Mouse (Mus musculus): ENCODE results near the gene Tpi1.
A peak's percentile ranks its signal among the peaks of the same experiment; 100 is the strongest.
"Not testable (repeated sequence)": the region's sequence is repeated elsewhere in the genome, so short reads cannot be mapped to it uniquely, and the experiment has no call there.

Tpi1 gene

DNA sequence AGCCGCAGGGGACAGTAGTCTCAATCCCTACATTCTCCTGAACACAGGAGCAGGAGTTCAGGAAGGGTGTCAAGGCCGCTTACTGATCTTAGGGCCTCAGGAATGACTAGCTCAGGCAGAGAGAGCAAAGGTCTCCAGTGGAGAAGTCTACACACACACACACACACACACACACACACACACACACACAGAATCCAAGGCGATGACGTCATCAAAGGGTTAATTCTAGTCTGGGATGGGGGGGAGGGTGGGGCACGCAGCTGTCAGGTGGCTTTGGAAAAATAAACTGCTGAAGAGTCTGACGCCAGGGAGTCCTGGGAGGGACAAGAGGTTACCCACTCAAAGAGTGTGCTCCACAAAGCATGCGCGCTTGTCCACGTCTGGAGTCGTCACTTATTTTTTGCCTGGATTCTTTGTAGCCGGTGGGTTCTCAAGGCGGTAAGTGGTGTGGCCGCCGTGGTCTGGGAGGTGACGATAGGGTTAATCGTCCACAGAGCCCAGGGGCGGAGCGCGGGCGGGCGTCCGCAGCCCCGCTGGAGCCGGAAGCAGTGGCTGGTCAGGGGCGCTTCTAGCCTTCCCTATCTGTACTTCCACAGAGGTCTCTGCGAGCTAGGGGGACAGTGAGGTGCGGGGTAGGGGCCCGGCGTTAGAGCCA is 5.6 kb downstream of the Tpi1 start, which contains the start of gene Spsb2:
Gene Spsb2, plus strand, starts transcription at position 304 of the 655 bp plus-strand sequence.
- peak; percentile 60 to 63 for DNase-seq

DNA sequence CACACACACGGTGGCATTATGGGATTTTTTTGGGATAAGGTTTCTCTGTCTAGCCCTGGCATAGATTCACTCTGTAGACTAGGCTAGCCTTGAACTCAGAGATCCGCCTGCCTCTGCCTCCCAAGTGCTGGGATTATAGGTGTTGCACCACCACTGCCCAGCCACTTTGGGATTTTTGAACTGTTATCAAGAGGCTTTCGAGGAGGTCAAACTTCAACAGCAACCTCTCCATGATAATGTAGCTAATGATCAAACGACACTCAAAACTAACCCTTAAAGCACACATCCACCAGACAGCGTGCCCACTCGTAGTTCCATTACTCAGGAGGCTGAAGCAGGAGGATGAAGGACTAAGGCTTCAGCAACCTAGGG is 6.1 kb downstream of the Tpi1 start:
- peak in 1 of 2 experiments; percentile 24 for DNase-seq

DNA sequence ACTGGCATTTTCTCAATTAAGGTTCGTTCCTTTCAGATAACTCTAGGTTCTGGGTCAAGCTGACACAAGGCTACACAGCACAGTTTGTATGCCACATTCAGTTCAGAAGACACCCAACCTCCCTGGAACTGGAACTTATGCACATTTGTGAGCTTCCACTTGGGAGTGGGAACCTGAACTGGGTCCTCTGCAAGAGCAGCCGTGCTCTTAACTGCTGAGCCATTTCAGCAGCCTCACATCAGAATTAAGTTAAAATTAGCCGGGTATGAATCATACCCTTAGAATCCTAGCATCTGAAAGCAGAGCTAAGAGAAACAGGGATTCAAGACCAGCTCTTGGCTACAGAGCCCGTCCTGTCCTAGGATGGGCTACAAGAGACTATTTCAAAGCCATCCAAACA is 6.7 kb downstream of the Tpi1 start:
- no peak for DNase-seq

DNA sequence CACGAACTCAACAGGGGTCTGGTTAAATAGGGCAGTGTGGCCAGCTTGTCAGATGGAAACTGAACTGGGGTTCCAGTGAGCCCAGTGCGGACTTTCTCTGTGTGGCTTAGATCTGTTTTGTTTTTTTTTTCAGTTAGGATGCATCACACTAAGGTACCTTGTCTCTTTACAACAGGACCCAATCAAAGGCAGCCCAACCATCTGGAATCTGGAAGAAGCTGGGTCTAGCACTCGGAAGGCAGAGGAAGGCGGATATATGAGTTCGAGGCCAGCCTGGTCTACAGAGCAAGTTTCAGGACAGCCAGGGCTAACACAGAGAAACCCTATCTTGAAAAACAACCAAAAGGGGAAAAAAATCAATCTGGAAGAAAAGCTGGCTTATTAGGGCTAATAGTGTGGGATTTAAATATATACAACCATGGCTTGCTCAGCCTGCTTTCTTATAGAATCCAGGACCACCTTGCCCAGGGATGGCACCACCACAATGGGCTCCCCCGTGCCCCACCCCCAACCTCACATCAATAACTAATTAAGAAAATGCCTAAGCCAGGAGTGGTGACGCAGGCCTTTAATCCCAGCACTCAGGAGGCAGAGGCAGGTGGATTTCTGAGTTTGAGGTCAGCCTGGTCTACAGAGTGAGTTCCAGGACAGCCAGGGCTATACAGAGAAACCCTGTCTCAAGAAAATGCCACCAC is 7.5 kb downstream of the Tpi1 start:
- DNase-seq: no peak

DNA sequence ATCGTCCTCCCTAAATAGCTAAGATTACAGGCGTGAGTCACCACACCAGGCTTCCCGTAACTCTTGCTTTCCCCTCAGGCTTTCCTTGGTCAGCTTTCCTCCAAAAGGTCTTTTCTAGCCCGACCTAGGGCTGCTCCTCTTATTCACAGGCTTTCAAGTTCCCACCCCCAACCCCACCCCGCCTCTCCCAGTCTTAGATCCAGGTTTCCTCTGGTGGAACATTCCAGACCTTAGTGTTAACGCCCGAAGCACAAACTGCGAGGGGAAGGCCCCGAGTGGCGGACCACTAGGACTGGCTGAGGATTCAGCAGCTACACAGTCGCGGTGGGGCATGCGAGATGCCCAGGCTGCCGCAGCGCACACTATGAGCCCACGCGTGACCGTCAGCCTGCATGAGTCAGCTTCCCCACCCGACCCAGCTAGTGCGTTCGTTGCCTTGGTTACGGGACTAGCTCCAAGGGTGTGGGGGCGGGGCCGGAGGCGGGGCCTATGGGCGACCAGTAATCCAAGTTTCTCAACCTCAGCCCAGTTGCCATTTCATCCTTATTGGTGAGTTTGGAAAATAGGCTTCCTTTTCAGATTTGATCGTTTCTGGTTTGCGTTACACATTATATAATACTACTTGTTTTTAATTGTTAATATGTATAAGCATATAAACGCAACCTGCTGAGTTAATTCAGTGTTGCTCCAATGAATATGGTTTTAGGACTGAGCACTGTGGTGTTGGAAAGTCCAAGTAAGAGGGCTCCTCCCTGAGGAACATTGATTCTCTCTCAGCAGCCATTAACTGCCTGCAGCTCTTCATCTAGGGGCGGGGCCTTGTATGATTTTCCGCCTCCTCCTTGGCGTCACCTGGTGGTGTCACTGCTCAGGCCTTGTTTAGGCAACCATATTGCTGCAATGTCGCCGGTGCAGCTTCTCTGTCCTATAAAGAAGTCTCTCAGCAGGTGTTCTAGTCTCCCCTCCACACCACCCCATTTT is 8.5 kb downstream of the Tpi1 start:
- peak; percentile 92 to 95 for DNase-seq

DNA sequence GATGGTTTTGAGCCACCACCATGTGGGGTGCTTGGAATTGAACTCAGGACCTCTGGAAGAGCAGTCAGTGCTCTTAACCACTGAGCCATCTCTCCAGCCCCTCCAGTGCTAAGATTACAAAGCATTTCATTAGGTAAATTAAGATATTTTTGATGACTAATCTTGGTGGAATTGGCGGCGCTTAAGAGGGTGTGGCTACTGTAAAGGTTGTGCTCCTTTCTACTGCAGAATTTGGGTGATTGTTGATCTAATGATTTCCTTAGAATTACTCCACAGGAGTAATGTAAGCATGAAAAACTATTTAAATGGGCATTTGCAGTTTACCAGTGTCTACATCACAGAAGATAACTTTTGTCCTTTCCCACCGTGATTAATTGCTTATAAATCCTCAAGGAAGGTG is 9.8 kb downstream of the Tpi1 start:
- no peak for DNase-seq

DNA sequence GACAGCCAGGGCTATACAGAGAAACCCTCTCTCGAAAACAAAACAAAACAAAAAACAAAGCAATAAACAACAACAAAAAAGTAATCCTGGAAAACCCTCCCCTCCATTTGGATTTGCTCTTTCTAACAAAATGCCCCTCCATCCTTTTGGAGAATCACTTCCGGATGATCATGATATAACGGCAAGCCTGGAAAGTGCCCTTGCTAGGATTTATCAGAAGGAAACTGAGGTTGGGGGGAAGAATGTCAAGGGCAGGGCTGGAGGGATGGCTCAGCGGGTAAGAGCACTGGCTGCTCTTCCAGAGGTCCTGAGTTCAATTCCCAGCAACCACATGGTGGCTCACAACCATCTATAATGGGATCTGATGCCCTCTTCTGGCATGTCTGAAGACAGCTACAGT is 10.4 kb downstream of the Tpi1 start:
- not testable (repeated sequence) for DNase-seq

DNA sequence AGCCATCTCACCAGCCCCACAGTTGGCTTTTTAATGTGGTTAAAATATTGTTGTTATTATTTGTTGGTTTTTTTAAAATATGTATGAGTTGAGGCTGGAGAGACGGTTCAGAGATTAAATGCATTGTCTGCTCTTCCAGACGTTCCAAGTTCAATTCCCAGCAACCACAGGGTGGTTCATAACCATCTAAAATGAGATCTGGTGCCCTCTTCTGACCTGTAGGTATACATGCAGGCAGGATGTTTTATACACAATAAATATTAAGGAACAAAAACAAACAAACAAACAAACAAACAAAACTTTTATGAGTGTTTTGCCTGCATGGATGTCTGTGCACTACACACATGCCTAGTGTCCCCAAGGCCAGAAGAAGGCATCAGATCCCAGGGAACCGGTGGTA is 11.0 kb downstream of the Tpi1 start:
- no peak for DNase-seq

DNA sequence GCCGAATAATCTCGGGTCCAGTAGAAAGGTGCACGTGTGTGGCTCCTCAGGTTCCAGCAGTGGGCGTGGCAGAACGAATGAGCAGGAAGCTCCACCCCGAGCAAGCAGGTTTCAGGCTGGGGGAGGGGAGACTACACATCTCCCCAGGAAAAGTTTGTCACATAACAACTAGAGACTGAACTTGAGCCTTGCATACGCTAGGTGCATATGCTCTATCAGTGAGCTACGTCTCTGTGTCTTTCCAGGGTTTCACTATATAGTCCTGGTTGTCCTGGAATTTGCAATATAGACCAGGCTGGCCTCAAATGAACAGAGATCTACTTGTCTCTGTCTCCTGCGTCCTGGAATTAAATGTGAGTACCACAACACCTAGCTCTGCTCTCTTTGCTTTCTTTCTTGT is 11.7 kb downstream of the Tpi1 start:
- not testable (repeated sequence) for DNase-seq

DNA sequence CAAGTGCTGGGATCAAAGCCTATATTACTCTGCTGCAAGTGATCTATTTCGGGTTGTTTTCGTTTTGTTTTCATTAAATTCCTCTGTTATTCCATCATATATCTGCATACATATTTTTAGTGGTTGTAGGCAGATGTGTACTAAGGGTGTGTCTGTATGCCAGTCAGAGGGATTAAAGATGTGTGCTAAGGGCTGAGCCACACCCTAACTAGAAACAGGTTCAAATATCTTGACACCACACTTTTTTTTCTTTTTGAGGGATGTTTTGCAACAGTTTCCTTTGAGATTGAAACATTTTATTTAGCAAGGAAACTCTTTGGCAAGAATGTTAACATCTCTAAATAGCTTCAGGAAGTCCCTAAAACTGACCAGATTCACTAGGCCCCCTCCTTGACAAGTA is 17.9 kb downstream of the Tpi1 start:
- no peak for DNase-seq

DNA sequence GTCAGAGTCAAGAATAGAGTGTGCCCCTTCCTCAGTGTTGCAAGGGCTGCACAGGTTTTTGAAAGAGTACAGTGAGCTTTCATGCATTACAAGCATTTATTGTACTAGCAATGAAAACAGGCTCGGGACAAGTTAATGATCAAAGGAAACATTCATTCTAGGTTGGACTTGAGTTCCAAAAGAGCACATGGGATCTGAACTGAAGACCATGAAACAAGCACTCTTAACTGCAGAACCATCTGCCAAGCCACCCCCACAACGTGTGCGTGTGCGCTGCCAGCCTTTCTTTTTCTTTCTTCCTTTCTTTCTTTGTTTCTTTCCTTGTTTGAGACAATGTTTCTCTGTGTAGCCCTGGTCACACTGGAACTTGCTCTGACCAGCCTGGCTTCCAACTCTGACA is 18.3 kb downstream of the Tpi1 start:
- no peak for DNase-seq

DNA sequence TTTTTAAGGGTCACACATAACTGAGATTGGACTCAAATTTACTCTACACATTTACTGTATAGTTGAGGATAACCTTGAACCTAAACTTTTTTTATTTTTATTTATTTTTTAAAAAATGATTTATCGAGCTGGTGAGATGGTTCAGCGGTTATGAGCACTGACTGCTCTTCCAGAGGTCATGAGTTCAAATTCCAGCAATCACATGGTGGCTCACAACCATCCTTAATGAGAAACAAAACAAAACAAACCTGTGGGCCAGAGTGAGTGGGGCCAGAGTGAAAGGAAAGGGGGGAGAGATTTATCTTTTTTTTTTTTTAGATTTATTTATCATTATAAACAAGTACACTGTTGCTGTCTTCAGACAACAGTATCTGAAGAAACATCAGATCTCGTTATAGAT is 22.2 kb downstream of the Tpi1 start:
- DNase-seq: no peak

DNA sequence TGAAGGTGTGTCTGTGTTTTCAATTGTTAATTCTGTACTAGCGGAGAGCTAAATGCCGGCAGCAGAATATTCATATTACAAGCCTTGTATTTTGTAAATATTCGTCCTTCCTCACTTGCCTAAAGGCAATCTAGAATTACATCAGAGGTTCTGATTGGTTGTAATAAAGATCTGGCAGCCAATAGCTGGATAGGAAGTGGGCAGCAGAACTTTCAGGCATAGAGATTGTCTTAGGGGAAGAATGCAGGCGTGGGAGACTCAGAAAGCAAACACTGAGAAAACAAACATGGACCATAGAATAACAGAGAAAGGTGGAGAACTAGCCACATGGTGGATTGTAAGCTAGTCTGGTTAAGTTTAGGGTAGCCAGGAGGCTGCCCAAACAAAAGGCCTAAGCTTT is 24.0 kb downstream of the Tpi1 start:
- no peak for DNase-seq

DNA sequence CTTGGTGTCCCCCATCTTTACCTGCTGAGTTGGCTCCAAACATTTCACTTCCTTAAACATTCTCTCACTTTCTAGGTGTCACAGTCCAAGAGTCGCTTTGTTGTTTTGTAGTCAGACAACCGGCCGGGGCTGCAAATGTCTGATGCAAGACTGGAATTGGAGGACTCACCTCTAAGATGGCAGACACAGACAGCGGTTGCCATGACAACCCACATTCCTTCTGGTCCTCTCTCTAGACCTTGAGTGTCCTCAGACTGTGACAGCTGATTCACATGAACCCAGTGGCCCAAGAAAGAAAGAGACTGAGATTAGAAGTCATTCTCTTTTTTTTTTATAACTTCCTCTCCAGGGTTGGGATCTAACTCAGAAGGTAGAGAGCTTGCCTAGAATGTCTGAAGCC is 24.6 kb downstream of the Tpi1 start:
- no peak for DNase-seq

DNA sequence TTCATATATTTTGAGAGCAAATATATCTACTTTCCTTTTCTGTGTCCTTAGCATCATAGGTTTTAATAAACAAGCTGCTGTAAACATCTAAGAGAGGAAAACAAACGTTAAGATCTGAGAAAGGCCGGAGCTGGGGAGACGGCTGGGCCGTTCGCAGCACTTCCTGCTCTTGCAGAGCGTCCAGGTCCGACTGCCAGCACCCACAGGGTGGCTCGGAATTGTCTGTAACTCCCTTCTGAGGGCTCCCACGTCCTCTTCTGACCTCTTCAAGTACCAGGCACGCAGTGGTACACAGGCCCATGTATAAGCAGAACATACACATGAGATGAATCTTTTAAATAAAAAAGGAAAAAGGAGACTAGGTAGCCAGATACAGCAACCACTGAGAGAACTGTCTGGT is 26.4 kb downstream of the Tpi1 start:
- DNase-seq: no peak

DNA sequence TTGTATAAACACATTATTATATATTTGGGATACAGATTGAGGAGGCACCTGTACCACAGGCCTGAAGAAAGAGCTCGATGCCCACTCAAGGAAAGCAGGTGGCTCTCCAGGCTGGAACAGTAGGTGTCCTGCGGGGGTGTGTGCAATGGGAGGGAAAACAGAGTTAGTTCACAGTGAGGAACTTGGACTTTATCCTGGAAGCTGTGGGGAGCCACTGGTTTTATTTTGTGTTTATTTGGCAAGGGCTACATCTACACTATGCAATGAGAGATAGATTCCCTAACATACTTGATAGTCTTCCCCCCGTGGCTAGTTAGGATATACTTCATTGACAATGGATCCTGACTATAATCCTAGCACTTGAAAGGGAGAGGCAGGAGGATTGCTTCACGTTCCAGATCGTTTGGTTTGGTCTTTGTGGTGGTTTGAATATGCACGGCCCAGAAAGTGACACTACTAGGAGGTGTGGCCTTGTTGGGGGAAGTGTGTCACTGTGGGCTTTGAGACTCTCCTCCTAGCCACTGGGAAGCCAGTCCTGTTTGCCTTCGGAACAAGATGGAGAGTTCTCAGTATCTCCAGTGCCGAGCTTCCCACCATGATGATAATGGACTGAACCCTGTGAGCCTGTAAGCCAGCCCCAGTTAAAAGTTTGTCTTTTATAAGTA is 27.2 kb downstream of the Tpi1 start:
- DNase-seq: peak; percentile 85 to 90

DNA sequence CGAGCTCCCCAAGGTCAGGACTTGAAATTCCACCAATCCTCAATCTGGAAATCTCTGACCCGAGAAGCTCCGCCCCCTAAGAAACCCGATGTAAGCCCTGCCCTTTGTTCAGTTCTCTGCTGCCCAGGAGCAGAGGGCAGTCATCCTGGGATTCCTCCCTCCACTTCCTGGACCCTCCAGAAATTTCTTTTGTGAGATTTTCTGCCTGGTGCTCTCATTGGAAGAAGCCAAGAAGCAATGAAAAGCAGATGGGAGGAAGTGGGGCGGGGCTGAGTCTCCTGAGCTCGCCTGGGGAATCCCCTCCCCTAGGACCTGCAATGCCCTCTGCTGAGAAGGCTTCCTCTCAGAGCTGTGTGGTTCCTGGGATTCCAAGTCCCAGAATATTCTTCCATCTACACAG is 31.7 kb downstream of the Tpi1 start:
- no peak for DNase-seq

DNA sequence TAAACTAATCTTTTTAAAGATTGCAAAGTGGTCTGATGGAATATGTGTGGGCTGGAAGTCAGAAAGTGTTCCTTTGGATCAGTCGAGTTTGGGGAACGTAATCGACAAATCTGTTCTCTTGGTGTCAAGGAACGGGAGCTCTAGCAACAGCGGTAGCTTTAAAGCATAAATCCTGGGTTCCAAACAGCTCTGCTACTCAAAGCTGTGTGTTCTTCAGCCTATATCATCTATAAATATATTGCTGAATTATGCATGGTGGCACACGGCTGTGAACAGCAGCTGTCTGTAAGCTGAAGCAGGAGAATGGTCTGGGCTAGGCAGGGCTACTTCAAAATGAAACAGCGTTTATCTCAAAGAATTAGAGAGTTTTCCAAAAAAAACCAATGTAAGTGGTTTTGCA is 33.2 kb downstream of the Tpi1 start:
- DNase-seq: no peak

DNA sequence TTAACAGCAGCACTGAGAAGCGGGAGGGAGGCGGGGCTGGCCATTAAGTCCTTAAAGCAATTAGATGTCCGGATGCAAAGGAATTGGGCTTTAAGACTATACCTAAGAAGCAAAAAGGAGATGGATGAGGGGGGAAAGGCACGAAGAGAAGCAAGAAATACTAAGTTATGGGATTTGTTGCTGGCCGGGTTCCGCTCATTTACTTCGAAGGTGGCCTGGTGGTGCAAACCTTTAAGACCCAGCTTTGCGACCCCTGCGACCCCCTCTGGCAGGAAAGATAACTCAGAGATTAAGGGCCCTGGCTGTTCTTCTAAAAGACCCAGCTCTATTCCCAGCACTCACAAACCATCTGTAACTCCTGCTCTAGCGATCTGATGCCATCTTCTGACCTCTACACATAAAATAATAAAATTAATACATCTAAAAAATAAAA is 34.1 kb downstream of the Tpi1 start:
- no peak for DNase-seq

DNA sequence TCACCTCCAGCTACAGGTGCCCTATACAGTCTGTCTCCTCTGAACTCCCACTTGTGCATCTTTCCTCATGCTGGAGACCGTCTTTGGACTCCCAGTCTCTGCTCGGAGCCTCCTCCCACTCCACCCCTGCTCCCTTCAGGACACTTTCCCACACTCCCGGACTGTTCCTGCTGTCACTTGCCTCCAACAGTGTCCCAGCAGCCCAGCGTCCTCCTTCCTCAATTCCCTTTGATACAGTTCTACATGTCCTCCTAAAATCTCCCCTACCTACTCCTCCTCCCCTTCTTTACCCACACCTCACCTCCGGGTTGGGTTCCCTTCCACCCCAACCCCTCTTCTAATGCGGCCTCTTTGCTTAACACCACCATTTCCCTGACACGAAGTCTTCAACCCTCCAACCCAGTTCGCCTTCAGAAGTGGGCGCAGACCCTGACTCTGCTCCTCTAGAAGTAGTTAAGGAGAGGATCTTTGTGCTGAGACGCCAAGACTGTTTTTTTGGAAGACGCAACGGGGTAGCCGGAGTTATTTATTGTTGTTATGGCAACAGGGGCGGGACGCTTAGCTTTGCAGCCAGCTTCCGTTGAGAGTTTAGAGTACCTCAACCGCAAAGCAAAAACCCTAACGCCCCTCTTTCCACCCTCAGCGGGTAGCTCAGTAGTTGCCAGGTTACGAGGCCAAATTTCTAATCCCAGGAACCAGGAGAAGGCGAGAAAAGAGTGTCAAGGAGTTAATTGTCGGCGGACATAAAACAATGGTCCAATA is 34.7 kb downstream of the Tpi1 start, which contains the start of gene Lrrc23:
Gene Lrrc23, minus strand, starts transcription at position 506 of the 762 bp plus-strand sequence.
- DNase-seq: no peak

DNA sequence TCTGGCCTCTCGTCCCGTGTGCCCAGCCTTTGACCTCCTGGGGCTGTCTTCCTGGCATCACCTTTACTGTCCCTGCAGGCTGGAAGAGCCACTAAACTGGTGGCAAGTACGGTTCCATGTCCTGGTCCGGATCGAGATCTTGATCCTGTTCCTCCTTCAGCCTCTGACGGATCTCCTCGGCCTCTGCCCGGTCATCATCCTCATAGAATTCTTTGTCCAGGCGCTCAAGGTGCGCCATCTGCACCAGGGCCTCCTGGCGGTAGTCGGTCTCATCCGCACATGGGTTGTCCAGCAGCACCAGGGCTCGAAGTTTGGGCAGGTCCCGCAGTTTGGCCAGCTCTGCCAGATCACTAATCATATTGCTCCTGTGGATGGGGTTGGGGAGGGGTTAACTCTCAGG is 43.6 kb downstream of the Tpi1 start:
- DNase-seq: peak; percentile 52 to 55

DNA sequence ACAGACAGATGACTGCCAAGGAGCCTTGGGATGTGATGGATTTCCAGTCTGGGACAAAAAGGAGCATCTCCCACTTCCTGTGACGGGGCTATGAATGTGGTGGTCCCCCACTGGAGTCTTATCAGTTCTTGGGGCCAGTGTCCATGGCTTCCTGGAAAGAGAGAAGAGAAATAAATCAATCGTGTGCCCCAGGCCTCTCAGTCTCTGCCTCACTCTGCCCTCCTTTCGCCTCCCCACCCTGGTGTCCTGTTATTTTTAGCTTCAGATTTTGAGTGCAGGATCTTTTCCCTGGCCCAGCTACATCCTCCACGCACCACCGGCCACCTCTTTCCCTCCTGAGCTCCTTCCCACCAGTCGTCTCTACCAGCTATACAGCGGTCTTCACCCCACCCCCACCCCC is 44.1 kb downstream of the Tpi1 start:
- peak in 1 of 2 experiments; percentile 38 for DNase-seq

All from cerebellum, postnatal 36 days (tissue).